In genomic region chr5:147185174-147185915, GRCm38 (mm10) we compare ENCODE assay signal across 8 mouse cellular contexts. TPM values are rescaled to one million over a fixed set of nuclear protein-coding genes. Genes with fewer than 3 reads are reported as not detected.
DNase-seq lines count a peak whose midpoint lies in the region; ATAC-seq and TF ChIP-seq lines count a peak whose summit lies in the region.
"Had no signal": no experiment of that assay in that cellular context is flagged by ENCODE, and none has a peak within 500 bp of the region (broad histone marks: within the 10 kb centered on the region; RNA-seq: fewer than 3 reads in every experiment).

No protein-coding gene starts in this region.

- no peak overlapping the region for H3K27ac ChIP-seq in lung, postnatal 0 days (ENCODE audit: low read length)
- no peak overlapping the region for H3K27ac ChIP-seq in forebrain, embryonic 13.5 days
- no peak overlapping the region for H3K27ac ChIP-seq in limb, embryonic 10.5 days
- no peak overlapping the region for H3K27ac ChIP-seq in stomach, embryonic 15.5 days
- H3K27ac ChIP-seq: macrophage had no signal

- ATAC-seq in lung, postnatal 0 days: no peak
- no peak for ATAC-seq in forebrain, embryonic 13.5 days
- no peak for ATAC-seq in stomach, embryonic 15.5 days (ENCODE audit: insufficient read depth, low FRiP score, low read depth)

- no peak for TF ChIP-seq CTCF in lung, postnatal 0 days (IDR thresholded peaks at IDR 0.05)

- H3K4me3 ChIP-seq in lung, postnatal 0 days (ENCODE audit: low read depth, low read length): 0 out of 2 replicates have a peak overlapping the region, but pooled peaks have one; percentile 19
- no peak overlapping the region; the same call in 1 of the 2 replicates for H3K4me3 ChIP-seq in forebrain, embryonic 13.5 days
- H3K4me3 ChIP-seq in limb, embryonic 10.5 days: peak overlapping the region; percentile 33
- 0 out of 2 replicates have a peak overlapping the region, but pooled peaks have one; percentile 5 for H3K4me3 ChIP-seq in stomach, embryonic 15.5 days (replicated peaks)

- H3K36me3 ChIP-seq in lung, postnatal 0 days (ENCODE audit: insufficient read depth, low read length): no peaks in the 10 kb centered on the region
- no peaks in the 10 kb centered on the region for H3K36me3 ChIP-seq in forebrain, embryonic 13.5 days (ENCODE audit: poor library complexity, severe bottlenecking)
- no peaks in the 10 kb centered on the region for H3K36me3 ChIP-seq in limb, embryonic 10.5 days
- no peaks in the 10 kb centered on the region for H3K36me3 ChIP-seq in stomach, embryonic 15.5 days

- TF ChIP-seq EP300 in lung, postnatal 0 days (IDR thresholded peaks at IDR 0.05): no peak

- H3K4me2 ChIP-seq in lung, postnatal 0 days (replicated peaks; ENCODE audit: low read depth, low read length): peak overlapping the region; percentile 44
- peak overlapping the region; percentile 61 for H3K4me2 ChIP-seq in forebrain, embryonic 13.5 days
- peak overlapping the region; percentile 50 for H3K4me2 ChIP-seq in stomach, embryonic 15.5 days

- H3K27me3 ChIP-seq in lung, postnatal 0 days (replicated peaks; ENCODE audit: insufficient read depth, low read length): peaks cover 44% of the 10 kb centered on the region
- H3K27me3 ChIP-seq in forebrain, embryonic 13.5 days: peaks cover 92% of the 10 kb centered on the region
- peaks cover 85% of the 10 kb centered on the region for H3K27me3 ChIP-seq in limb, embryonic 10.5 days (ENCODE audit: low read depth, poor library complexity, severe bottlenecking)
- H3K27me3 ChIP-seq in stomach, embryonic 15.5 days (replicated peaks): peaks cover 62% of the 10 kb centered on the region

- no peaks in the 10 kb centered on the region for H3K9me3 ChIP-seq in lung, postnatal 0 days (ENCODE audit: low read length)
- H3K9me3 ChIP-seq in forebrain, embryonic 13.5 days (replicated peaks): peaks cover 15% of the 10 kb centered on the region
- peaks cover 2% of the 10 kb centered on the region; the same call in 1 of the 2 replicates for H3K9me3 ChIP-seq in limb, embryonic 10.5 days (replicated peaks)
- H3K9me3 ChIP-seq in stomach, embryonic 15.5 days: no peaks in the 10 kb centered on the region

- no peak for DNase-seq in lung, postnatal 0 days (ENCODE audit: low spot score)
- DNase-seq in lung, postnatal 4 days: no peak
- peak; percentile 33 for DNase-seq in limb, embryonic 10.5 days (ENCODE audit: low spot score)
- DNase-seq in adrenal gland, postnatal 4 days (ENCODE audit: low spot score in 2 of 2): no peak
- no peak for DNase-seq in urinary bladder, postnatal 14 days (ENCODE audit: low spot score)

- H3K9ac ChIP-seq in lung, postnatal 0 days (replicated peaks; ENCODE audit: low read depth): no peak overlapping the region
- H3K9ac ChIP-seq in forebrain, embryonic 13.5 days: no peak overlapping the region
- no peak overlapping the region for H3K9ac ChIP-seq in stomach, embryonic 15.5 days

- WGBS in lung, postnatal 0 days: 8% methylated on average over 17 of the region's 19 CpGs
- WGBS in forebrain, embryonic 13.5 days: 14% methylated on average over 11 of the region's 19 CpGs
- WGBS in limb, embryonic 10.5 days: 5% methylated on average over 18 of the region's 19 CpGs
- WGBS in stomach, embryonic 15.5 days: 7% methylated on average over 14 of the region's 19 CpGs

- H3K4me1 ChIP-seq in lung, postnatal 0 days (ENCODE audit: insufficient read depth, low read depth, low read length): peaks cover 15% of the 10 kb centered on the region; the same call in 1 of the 2 replicates
- H3K4me1 ChIP-seq in forebrain, embryonic 13.5 days: peaks cover 36% of the 10 kb centered on the region
- peaks cover 24% of the 10 kb centered on the region for H3K4me1 ChIP-seq in limb, embryonic 10.5 days
- H3K4me1 ChIP-seq in stomach, embryonic 15.5 days: peaks cover 28% of the 10 kb centered on the region

RNA-seq across cellular contexts. Expression of gene Gsx1, which starts 3.2 kb away (rescaled TPM):
- not detected in 2 replicates for polyA plus RNA-seq in lung, postnatal 0 days (2015; fragmentation: Nextera tagmentation; extraction: Ambion mirVana)
- polyA plus RNA-seq in forebrain, embryonic 13.5 days (2015; fragmentation: Nextera tagmentation; extraction: Ambion mirVana): 4.0 and 4.7 TPM in 2 replicates
- not detected in 2 replicates for polyA plus RNA-seq in limb, embryonic 10.5 days (2016; fragmentation: Nextera tagmentation; extraction: Ambion mirVana)
- not detected in 2 replicates for polyA plus RNA-seq in stomach, embryonic 15.5 days (2015; fragmentation: Nextera tagmentation; extraction: Ambion mirVana)
- not detected for total RNA-seq in adrenal gland, postnatal 4 days (2021)
- polyA plus RNA-seq: macrophage had no signal
